Mouse (Mus musculus): ENCODE results near the gene Dok7. TPM values are rescaled to one million over a fixed set of nuclear protein-coding genes. Genes with fewer than 3 reads are reported as not detected.

The Dok7 gene
- total RNA-seq, 2 experiments from 2014 or later, result not detected

DNA sequence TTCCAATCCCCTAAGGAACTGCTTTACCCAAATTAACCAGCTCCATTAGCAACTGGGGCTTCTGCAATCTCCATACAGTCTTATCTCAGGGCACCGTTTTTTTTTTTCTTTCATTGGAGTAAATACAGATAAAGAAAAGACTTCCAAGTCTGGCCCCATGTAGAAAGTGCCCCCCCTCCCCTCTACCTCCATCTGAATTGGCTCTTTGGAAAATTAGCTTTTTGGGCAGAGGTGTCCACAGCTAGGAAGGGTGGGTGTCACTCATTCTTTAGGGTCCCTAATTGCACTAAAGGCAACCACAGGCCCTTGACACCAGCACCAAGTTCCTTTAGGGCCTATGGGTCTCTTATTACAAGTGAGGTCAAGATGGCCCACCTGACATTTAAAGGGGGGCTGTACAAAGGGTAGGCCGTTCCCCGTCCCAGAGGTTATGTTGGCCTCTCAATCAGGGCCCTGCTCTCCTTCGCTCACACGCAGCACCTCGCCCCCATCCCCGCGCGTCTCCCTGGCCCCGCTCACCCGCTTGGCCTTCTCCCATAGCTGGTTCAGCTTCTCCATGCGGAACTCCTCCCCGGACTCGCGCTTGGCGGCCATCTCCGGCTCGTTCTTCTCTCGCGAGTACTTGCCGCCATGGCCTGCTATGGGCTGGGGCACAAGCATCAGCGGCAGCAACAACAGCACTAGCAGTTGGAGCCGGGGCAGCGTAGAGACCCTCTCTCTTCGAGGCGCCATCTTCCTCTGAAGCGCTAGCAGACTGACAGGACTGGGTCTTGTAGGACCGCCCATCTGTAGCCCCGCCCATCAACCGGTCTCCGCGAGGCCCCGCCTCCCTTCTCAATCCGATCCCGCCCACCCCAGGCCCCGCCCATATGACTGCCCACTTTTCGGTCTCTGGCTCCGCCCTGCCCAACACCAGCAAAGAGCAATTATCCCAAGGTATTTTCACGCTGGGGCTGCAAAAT lies 48.7 kb downstream of the Dok7 start, which contains the start of gene Lrpap1:
Gene Lrpap1 (minus strand): TSS at position 807 of the 962 bp plus-strand sequence.
- ATAC-seq (replicated peaks; ENCODE audit: low FRiP score, poor library complexity, severe bottlenecking), result peak; percentile 88

DNA sequence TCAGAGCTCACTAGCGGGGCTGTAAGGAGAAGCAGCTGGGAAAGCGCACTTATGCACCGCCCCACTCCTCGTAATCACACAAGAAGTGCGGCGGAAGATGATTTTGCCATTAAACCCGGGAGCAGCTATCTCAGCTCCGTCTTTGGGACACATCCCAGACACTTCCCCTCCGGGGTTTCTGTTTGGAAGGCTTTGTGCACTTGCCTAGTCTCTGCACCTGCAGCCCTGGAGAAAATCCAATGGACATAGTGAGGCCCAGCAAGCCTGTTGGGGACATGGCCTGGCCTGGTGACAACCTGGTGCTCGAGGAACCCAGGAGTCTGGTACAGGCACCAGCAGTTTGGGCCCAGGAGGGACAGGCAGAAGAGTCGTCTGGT lies 49.3 kb downstream of the Dok7 start:
- peak; percentile 22 for ATAC-seq (replicated peaks; ENCODE audit: low FRiP score, poor library complexity, severe bottlenecking)

DNA sequence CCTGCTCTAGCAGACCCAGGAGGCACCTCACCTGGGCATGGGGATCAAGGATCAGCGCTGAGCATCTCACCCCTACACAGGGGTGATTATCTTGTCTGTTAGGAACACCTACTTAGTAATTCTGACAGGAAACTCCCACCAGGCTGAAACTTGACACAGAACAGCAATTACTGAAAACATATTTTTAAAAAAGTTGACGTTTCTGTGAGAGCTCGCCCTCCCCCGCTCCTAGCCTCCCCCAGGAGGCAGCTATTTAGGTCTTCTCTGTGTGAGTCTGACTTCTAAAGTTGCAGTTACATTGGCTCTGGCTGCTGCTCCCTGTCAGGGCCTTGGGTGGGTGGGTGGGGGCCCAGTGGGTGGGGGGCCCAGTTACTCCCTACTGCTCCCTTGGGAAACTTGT lies 55.9 kb downstream of the Dok7 start:
- ATAC-seq (replicated peaks; ENCODE audit: low FRiP score, poor library complexity, severe bottlenecking), result no peak

DNA sequence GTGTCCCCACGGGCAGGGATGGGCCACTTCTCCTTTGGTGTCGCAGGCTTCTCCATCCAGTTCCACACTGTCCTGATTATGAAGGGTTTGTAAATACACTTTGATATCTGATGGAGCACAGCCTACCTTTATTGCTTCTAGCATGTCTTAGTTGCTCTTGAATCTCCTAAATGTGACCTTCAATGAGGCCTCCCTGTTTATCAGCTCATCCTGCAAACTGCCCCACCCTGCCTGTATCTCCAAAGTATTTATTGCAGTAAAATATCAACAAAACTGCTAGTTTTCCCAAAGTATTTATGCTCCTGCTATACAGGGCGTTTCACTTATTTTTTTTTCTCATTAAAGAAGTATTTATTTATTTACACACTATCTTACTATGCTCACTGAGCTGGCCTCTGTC lies 59.4 kb downstream of the Dok7 start:
- no peak for ATAC-seq (replicated peaks; ENCODE audit: low FRiP score, poor library complexity, severe bottlenecking)

DNA sequence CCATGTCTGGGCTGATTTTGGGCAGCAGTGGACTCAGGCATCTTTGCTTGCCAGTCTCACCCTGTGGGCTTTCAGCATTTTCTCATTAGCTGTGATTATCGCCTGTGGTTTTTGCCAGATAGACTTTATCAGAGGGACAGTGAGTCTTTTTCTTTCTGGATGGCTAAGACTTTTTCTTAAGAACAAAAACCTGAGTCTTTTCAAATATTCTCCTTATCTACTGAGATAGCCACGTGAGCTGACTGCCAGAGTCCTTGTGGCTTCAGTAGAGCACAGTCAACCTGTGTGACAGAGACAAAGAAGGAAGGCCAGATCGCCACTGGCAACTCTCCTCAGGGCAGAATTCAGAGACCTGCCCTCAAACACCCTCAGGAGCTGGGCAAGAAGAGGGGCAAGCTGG lies 61.1 kb downstream of the Dok7 start:
- no peak for ATAC-seq (replicated peaks; ENCODE audit: low FRiP score, poor library complexity, severe bottlenecking)

DNA sequence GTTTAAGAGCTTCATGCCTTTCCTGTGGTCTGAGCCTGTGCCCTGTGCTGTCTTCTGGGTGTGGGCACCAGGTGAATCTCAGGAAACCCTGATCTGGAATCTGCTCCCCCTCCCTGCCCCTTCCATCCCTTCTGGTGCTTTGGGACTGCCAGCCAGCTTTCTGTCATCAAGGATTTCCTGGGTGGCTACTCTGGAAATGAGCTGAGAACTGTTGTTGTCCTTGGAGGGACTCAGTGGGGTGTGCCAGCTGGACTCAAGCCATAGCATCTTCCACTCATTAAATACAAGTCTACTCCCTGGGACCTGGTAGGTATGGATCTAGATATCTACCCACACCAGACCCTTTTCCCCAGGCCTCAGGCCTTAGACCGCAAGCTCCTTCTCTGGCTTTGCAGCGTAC lies 61.9 kb downstream of the Dok7 start:
- no peak for ATAC-seq (replicated peaks; ENCODE audit: low FRiP score, poor library complexity, severe bottlenecking)

DNA sequence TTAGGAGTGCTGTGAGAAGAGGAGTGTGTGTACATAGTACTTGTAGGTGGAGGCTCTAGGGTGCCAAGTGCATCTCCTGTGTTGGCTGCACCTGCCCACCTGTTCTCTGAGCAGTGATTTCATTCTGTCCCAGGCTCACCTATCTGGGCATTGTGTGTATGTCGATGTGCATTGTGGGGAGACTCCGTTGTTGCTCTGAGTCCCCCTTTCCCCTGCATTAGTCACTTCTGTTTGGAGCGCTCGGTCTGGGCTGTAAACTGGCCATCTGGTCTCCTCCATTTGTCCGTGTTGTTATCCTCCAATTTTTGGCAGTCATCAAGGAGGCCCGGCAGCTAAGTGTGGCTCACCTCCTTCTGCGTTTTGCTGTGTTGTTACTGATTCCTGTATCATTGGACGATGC lies 63.5 kb downstream of the Dok7 start:
- no peak for ATAC-seq (replicated peaks; ENCODE audit: low FRiP score, poor library complexity, severe bottlenecking)

DNA sequence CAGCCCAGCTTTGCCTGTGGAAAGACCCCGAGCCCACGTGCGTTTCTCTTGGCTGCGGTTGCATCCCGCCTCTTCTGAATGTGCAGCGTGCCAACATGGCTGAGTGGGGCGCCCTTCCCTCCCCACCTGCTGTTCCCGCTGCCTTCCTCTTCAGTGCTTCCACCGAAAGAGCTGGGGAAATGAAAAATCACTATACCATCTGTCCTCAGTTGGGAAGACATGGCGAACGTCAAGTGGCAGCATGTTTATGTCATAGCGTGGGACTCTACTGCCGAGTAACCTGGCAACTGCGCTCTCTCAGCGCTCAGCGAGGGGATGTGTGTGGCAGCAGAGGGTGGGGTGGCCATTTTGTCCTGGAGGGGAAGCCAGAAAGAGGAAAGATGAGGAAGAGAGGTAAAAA lies 72.6 kb downstream of the Dok7 start:
- ATAC-seq (replicated peaks; ENCODE audit: low FRiP score, poor library complexity, severe bottlenecking), result no peak

DNA sequence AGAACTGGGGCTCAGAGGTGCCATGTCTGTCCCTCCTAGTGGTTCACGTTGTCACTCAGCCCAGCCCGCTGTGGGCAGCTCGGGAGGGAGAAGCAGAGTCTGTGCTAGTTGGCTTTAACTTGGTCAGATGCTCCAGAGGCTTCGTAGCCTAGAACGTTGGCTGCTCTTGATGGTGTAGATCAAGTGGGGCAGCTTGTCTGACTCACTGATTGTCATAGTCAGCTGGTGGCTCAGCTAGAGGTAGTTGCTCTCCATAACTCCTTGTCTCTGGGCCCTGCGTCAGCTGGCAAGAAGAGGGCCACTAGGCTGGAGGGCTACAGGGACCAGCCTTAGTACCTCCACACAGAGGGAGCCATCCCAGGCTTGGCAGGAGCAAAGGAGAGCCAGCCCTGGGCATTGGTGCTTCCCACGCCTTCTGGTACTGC lies 73.2 kb downstream of the Dok7 start:
- ATAC-seq (replicated peaks; ENCODE audit: low FRiP score, poor library complexity, severe bottlenecking), result no peak

DNA sequence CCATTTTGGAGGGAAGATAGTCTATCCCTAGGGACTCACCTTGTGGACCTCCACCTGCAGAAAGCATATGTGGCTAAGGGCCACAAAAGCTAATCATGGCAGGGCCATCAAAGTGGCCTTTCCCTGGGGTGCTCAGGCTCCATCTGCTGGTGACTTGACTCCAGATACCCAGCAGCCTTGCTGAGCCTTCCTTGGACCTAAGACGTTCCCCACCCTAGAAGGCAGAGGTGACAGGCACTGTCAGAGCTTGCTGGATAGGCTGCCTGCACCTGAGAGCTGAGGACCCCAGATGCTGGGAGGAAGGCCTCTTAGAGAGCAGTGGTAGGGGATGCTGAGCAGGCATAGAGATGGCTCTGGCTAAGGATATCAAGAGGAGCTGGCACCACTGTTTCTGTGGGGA lies 74.7 kb downstream of the Dok7 start:
- no peak for ATAC-seq (replicated peaks; ENCODE audit: low FRiP score, poor library complexity, severe bottlenecking)

DNA sequence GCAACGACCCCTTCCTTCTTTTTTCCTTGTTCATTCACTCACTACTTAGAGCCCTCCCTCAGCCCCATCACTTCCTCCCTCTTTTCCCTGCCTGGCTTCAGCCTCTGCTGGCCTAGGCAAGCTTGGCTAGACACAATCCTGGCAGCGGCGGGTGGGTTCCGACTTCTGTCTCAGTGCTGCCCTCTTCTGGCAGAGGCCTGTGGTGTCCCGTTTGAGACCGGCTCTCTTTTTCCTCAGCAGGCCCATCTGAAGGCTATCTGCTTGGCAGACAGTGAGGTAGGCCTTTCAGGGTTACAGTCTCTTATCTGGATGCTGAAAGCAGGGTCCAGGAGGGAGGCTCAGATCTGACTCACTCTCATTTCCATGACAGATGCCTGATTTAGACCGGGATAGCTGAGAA lies 75.2 kb downstream of the Dok7 start:
- ATAC-seq (replicated peaks; ENCODE audit: low FRiP score, poor library complexity, severe bottlenecking), result peak; percentile 76

DNA sequence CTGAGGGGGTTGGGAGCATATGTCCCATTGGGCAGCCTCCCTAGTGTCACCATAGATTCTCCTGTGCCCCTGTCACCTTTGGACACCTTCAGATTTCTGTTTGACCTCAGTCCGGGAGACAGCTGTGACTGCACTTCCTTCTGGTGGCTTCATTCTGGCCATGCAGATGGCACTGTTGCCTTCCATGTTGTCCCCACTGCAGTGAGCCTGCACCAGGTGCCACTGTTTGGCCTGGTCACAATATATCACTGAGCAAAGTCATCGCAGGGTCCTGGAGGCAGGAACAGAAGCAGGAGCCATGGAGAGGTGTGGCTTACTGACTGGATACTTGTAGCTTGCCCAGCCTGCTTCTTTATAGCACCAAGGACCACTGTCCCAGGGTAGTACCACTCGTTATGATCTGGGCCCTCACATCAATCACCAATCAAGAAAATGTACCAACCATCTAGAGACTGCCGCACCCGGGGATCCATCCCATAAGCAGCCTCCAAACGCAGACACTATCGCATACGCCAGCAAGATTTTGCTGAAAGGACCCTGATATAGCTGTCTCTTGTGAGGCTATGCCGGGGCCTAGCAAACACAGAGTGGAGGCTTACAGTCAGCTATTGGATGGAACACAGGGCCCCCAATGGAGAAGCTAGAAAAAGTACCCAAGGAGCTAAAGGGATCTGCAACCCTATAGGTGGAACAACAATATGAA lies 75.9 kb downstream of the Dok7 start:
- ATAC-seq (replicated peaks; ENCODE audit: low FRiP score, poor library complexity, severe bottlenecking), result no peak

DNA sequence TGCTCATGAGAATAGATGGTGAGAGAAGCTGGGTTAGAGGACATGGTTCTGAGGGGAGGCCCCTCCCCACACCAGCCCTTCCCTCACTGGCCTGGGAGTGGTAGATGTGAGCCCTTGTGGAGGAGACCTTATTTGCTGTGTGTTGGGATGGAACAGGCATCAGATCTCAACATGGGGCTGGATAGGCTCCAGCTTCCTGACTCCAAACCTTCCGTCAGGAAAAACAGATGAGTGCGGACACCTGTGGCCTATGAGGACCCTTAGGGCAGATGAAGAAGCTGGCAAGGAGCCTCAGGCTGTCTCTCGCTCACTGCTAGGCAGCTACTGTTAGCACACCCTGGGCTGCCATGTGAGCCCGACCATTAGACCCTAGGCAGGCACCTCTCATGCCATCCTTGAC lies 76.9 kb downstream of the Dok7 start:
- ATAC-seq (replicated peaks; ENCODE audit: low FRiP score, poor library complexity, severe bottlenecking), result no peak

DNA sequence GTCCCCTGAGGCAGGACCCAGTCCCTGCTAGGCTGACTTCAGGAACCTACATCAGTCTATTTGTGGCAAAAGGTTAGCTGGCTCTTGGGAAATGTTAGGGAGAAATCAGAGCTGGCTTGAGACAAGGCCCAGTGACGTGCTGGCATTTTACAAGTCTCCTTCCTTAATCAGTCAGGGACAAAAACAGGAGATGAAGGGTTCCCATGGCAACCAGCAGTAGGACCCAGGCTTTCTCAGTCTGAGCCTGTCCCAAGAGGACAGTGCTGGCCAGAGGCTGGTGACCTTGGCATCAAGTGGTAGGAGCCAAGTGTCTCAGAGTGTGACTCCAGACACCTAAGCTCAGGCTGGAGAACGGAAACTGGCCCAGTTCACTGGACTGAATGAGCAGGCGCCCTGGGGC lies 77.7 kb downstream of the Dok7 start:
- ATAC-seq (replicated peaks; ENCODE audit: low FRiP score, poor library complexity, severe bottlenecking), result no peak

DNA sequence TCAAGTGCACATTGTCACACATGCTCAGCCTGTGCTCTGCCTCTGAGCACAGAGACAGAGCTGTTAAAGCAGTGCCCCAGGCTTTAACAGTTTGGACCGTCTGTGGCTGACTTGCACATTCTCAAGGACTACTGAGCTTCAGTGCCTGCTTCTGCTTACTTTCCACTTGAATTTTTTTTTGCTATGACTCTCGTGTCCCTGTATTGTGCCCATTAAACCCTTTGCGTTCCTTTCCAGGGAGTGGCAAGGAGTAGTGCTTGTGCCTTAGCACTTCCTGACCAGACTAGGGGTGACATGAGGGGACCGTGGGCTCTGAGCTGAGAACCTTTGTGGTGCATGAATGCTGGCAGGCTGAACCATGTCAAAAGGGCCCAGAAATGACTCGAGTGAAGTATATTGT lies 79.3 kb downstream of the Dok7 start:
- ATAC-seq (replicated peaks; ENCODE audit: low FRiP score, poor library complexity, severe bottlenecking), result no peak

Other genes starting within 250 kb of the Dok7 start
- 0.36 and 0.42 TPM in 2 replicates for gene Msantd1, start 148.8 kb upstream of the Dok7 start, total RNA-seq (2015; ENCODE audit: low replicate concordance)
- 3.5 TPM in 1 of 2 replicates, not detected in the other for gene Msantd1, start 148.8 kb upstream of the Dok7 start, total RNA-seq (2017; ENCODE audit: low replicate concordance)
- 37.3 and 41.4 TPM in 2 replicates for gene Rgs12, start 107.3 kb upstream of the Dok7 start, total RNA-seq (2015; ENCODE audit: low replicate concordance)
- 62.8 and 79.7 TPM in 2 replicates for gene Rgs12, start 107.3 kb upstream of the Dok7 start, total RNA-seq (2017; ENCODE audit: low replicate concordance)
- gene Hgfac, start 15.3 kb upstream of the Dok7 start, total RNA-seq (2015; ENCODE audit: low replicate concordance), result not detected in 2 replicates
- gene Hgfac, start 15.3 kb upstream of the Dok7 start, total RNA-seq (2017; ENCODE audit: low replicate concordance), result not detected in 2 replicates
- 7.1 and 8.6 TPM in 2 replicates for gene Lrpap1, start 49.0 kb downstream of the Dok7 start, total RNA-seq (2015; ENCODE audit: low replicate concordance)
- gene Lrpap1, start 49.0 kb downstream of the Dok7 start, total RNA-seq (2017; ENCODE audit: low replicate concordance), result 13.3 and 17.8 TPM in 2 replicates
- gene Adra2c, start 221.6 kb downstream of the Dok7 start, total RNA-seq (2015; ENCODE audit: low replicate concordance), result not detected in 2 replicates
- not detected in 2 replicates for gene Adra2c, start 221.6 kb downstream of the Dok7 start, total RNA-seq (2017; ENCODE audit: low replicate concordance)

All from erythroid progenitor cell, adult 5-6 weeks (primary cell).